Mouse (Mus musculus) hindbrain, embryonic 13.5 days (tissue): ENCODE results near the gene Smarcal1. TPM values are rescaled to one million over a fixed set of nuclear protein-coding genes. Genes with fewer than 3 reads are reported as not detected.

ENCODE experiments used
- ATAC-seq: fragments of 200-750 bp; cut with Nextera tagmentation; 2 replicates; pipeline ENCODE4 v1.8.0; 2017; ENCODE audit warnings: moderate TSS enrichment; ENCODE audit not compliant: low FRiP score
- H3K27ac ChIP-seq: fragments of 300-500 bp; sonication (generic); 2 replicates; pipeline ENCODE4 v1.5.1; 2015; ENCODE audit warnings: inconsistent platforms, mild to moderate bottlenecking, moderate library complexity
- H3K27me3 ChIP-seq: fragments of 300-500 bp; sonication (generic); 2 replicates; pipeline ENCODE4 v1.6.1; 2015; ENCODE audit warnings: mild to moderate bottlenecking, inconsistent platforms
- H3K36me3 ChIP-seq: fragments of 300-500 bp; sonication (generic); 2 replicates; pipeline ENCODE4 v1.6.1; 2015; ENCODE audit warnings: mild to moderate bottlenecking, inconsistent platforms
- H3K4me1 ChIP-seq: fragments of 300-500 bp; sonication (generic); replicated peaks from 2 replicates; pipeline ENCODE4 v1.6.1; 2015; ENCODE audit warnings: inconsistent platforms
- H3K4me2 ChIP-seq: fragments of 300-500 bp; sonication (generic); 2 replicates; pipeline ENCODE4 v1.6.1; 2015; ENCODE audit warnings: inconsistent platforms, mild to moderate bottlenecking, moderate library complexity
- H3K4me3 ChIP-seq: fragments of 300-500 bp; sonication (generic); 2 replicates; pipeline ENCODE4 v1.5.1; 2015; ENCODE audit warnings: mild to moderate bottlenecking, inconsistent platforms
- H3K9ac ChIP-seq: fragments of 300-500 bp; sonication (generic); 2 replicates; pipeline ENCODE4 v1.6.1; 2015; ENCODE audit warnings: mild to moderate bottlenecking, inconsistent platforms
- H3K9me3 ChIP-seq: fragments of 300-500 bp; sonication (generic); 2 replicates; pipeline ENCODE4 v1.6.1; 2016; ENCODE audit warnings: inconsistent platforms
- WGBS: fragments of 180-500 bp; shearing (Covaris S2); methylation state at CpG from one replicate; pipeline ENCODE4 v1.1.7; 2015; 5-methylcytosine and 5-hydroxymethylcytosine counted together
- polyA plus RNA-seq: library from polyadenylated mRNA; unstranded; fragments of >200 nt; fragmentation: Nextera tagmentation; extraction: Ambion mirVana; gene quantifications from 2 replicates; pipeline ENCODE4 v1.2.1, GENCODE M21; 2015

Smarcal1 gene
- polyA plus RNA-seq, 1 experiment from 2014 or later, result 24.7 TPM

DNA sequence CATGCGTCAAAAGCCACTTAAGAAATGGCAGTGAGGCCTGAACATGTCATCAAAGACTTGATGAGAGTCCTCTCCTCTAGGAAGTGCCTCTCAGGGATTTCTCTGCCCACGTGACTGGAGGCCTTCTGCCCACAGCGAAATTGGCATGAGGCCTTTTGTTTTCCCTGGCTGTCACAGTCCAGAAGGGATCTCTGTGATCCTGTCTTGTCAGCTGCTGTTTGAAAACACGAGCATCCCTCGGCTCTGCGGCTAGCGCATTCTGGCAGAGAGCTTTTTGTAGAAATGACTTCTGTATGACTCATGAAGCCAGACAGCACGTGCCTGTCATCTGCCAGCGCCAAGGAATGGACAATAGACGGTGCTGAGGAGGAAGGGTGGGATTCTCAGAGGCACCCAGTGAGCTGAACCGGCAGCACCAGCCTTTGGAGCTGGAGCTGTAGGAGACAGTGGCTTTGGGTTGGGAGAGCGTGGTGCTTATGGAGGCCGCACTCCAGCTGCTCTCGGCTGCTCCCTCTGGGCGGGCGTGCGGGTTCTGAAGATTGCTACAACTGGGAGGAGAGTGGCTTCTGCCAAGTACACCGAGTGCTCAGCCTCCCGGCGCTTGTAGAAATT is 10.4 kb downstream of the Smarcal1 start:
- 80% methylated on average over 20 of the region's 20 CpGs for WGBS
- H3K4me3 ChIP-seq, result no peak overlapping the region
- ATAC-seq, result peak; percentile 71
- peak overlapping the region; percentile 80 for H3K27ac ChIP-seq
- H3K9me3 ChIP-seq, result no peaks in the 10 kb centered on the region
- H3K4me1 ChIP-seq, result no peaks in the 10 kb centered on the region
- H3K4me2 ChIP-seq, result no peak overlapping the region
- peaks cover 81% of the 10 kb centered on the region for H3K36me3 ChIP-seq
- H3K27me3 ChIP-seq, result no peaks in the 10 kb centered on the region
- peak overlapping the region; percentile 13; the same call in 1 of the 2 replicates for H3K9ac ChIP-seq

DNA sequence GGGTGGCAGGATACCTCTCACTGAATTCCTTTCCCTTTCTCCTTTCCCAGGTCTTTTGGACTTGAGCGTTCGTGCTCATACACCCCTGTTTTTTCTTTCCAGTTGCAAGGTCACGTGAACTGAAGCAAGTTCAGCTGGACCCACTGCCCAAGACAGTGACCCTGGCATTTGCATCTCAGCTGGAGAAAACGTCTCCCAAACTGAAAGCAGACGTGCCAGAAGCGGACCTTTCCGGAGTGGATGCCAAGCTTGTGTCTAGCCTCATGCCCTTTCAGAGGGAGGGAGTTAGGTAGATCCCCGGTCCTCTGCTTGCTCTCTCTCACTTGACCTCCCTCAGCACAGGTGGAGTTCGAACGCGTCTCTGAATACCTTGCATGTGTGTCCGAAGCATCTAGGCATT is 12.6 kb downstream of the Smarcal1 start:
- no peak overlapping the region for H3K27ac ChIP-seq
- no peak overlapping the region for H3K9ac ChIP-seq
- no peaks in the 10 kb centered on the region for H3K27me3 ChIP-seq
- H3K4me3 ChIP-seq, result no peak overlapping the region
- no peak for ATAC-seq
- peaks cover 6% of the 10 kb centered on the region; the same call in 1 of the 2 replicates for H3K4me1 ChIP-seq
- WGBS, result 95% methylated on average over 12 of the region's 12 CpGs
- peaks cover 89% of the 10 kb centered on the region for H3K36me3 ChIP-seq
- no peak overlapping the region for H3K4me2 ChIP-seq
- no peaks in the 10 kb centered on the region for H3K9me3 ChIP-seq

DNA sequence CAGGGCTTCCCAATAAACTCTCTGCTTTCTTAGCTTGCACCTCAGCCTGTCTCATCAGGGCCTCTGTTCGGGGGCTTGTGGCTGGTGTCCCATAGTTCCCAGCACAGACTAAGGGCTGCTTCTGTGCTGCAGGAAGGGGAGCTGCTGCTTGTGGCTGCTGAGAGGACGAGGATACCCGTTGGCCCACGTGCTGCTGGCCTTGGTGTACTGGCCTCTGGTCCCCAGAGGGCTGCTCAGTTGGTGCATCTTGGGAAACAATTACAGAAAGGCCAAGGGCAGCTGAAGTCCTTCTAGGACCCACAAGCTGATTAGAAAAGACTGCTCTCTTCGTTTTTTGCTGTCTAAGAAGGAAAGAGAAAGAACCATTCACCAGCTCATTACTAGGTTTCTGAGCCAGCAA is 13.2 kb downstream of the Smarcal1 start:
- Histone ChIP-seq H3K9me3 (no peaks in the 10 kb centered on the region), H3K4me2 (no peak overlapping the region), H3K4me1 (peaks cover 6% of the 10 kb centered on the region; the same call in 1 of the 2 replicates), H3K4me3 (no peak overlapping the region), H3K9ac (no peak overlapping the region), H3K36me3 (peaks cover 89% of the 10 kb centered on the region), H3K27ac (no peak overlapping the region), H3K27me3 (no peaks in the 10 kb centered on the region)
- 83% methylated on average over 5 of the region's 5 CpGs for WGBS
- no peak for ATAC-seq

DNA sequence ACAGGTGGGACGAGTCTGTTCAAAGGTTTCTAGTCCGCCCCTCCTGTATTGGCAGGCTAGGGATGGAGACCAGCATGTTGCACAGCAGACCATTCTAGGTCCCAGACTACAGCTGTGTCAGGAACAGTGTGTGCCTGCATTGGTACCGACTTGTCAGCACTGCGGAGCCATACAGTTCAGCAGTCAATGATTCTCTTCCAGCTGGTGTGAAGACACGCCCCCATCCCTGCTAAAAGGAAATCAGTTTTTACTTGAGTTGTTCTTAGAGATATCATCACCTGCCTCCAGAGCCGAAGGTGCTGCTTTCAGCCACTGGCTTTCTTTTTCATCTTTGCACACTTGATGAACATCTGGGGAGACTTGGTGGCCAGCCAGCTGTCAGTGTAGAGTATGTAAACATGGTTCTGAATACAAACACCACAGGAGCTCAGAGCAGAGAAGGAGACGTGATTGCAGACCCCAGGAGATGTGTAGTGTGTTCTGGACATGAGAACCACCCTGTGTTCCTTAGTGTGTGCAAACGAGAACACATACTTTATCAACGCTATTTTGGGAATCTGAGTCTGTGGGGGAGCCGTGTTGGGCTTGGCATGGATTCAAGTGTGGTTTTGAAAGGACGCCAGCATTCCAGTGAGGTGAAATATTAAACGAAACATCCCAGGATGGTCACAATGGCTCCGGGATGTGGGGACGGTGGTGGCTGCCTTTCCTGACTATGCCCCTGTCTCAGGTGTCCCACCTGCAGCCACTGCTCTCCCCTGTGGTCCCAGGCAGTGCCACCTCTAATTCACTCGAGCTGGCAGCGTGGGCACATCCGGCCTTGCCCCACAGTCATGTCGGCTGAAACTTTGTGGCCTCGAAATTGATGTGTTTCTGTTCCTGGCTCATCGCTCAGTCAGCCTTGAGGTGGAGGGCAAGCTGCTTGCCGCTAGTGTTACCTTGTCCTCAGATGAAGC is 16.4 kb downstream of the Smarcal1 start:
- H3K9ac ChIP-seq, result no peak overlapping the region
- ATAC-seq, result no peak
- H3K4me2 ChIP-seq, result no peak overlapping the region
- H3K9me3 ChIP-seq, result no peaks in the 10 kb centered on the region
- no peak overlapping the region for H3K27ac ChIP-seq
- peaks cover 85% of the 10 kb centered on the region for H3K36me3 ChIP-seq
- peaks cover 6% of the 10 kb centered on the region; the same call in 1 of the 2 replicates for H3K4me1 ChIP-seq
- no peak overlapping the region for H3K4me3 ChIP-seq
- no peaks in the 10 kb centered on the region for H3K27me3 ChIP-seq
- 76% methylated on average over 21 of the region's 21 CpGs for WGBS

DNA sequence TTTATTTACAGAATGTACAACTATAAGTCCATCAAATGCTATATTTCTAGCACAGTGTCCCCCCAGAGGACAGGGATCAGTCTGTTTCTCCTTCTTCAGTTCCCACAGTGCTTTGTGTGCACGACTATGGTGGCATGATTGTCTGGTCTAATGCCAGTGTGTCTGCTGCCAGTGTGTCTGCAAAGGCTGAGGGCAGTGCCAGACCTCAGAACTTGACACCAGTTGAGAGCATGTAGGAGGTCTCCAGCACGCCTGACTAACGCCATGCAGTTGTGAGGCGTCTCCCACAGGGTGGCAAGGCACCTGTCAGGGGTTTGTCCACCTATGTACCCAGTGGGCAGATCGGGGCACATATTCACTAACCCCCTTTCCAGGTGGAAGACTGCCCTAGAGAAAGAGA is 17.7 kb downstream of the Smarcal1 start:
- no peaks in the 10 kb centered on the region for H3K27me3 ChIP-seq
- 95% methylated on average over 5 of the region's 5 CpGs for WGBS
- H3K9ac ChIP-seq, result no peak overlapping the region
- H3K4me2 ChIP-seq, result no peak overlapping the region
- peaks cover 6% of the 10 kb centered on the region; the same call in 1 of the 2 replicates for H3K4me1 ChIP-seq
- ATAC-seq, result no peak
- H3K9me3 ChIP-seq, result no peaks in the 10 kb centered on the region
- H3K27ac ChIP-seq, result no peak overlapping the region
- H3K36me3 ChIP-seq, result peaks cover 74% of the 10 kb centered on the region
- no peak overlapping the region for H3K4me3 ChIP-seq

DNA sequence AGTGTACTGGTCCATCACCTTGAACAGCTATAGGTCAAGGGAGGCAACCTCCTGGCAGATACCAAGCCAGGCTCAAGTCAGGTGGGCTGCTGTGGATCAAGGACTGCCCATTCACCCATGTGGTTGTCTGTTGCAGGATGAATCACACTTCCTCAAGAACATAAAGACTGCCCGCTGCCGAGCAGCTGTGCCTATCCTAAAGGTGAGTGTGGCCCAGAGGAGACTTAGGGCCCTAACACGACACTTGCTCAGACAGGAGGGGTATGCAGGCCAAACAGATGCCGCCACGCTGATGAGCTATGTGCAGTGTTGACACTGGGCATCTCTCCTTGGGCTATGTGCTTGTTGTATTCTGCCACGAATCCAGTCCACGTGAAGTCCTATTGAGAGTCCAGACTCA is 18.2 kb downstream of the Smarcal1 start:
- no peak overlapping the region for H3K27ac ChIP-seq
- ATAC-seq, result no peak
- no peak overlapping the region for H3K9ac ChIP-seq
- H3K4me2 ChIP-seq, result no peak overlapping the region
- WGBS, result 94% methylated on average over 7 of the region's 7 CpGs
- H3K4me3 ChIP-seq, result no peak overlapping the region
- peaks cover 11% of the 10 kb centered on the region for H3K4me1 ChIP-seq
- H3K27me3 ChIP-seq, result no peaks in the 10 kb centered on the region
- H3K36me3 ChIP-seq, result peaks cover 74% of the 10 kb centered on the region
- no peaks in the 10 kb centered on the region for H3K9me3 ChIP-seq

DNA sequence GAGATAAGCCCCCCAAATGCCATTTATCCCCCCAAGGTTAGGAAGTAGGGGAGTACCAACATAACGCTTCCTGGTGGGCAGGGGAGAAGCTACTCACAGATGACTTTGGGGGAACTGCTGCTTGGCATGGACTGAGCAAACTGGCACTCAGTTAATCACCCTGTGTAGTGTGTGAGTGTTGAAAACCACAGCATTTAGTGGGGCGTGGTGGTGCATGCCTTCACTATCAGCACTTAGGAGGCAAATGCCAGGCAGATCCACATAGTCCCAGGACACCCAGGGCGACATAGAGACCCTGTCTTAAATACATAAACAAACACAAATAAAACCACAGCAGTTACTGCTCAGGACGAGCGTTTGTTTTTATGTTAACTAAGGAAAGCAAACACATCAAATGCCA is 19.1 kb downstream of the Smarcal1 start:
- ATAC-seq, result no peak
- H3K4me2 ChIP-seq, result no peak overlapping the region
- WGBS, result 88% methylated on average over 5 of the region's 5 CpGs
- H3K4me3 ChIP-seq, result no peak overlapping the region
- H3K9ac ChIP-seq, result no peak overlapping the region
- peaks cover 71% of the 10 kb centered on the region for H3K36me3 ChIP-seq
- peaks cover 16% of the 10 kb centered on the region for H3K4me1 ChIP-seq
- no peaks in the 10 kb centered on the region for H3K27me3 ChIP-seq
- H3K27ac ChIP-seq, result no peak overlapping the region
- no peaks in the 10 kb centered on the region for H3K9me3 ChIP-seq

DNA sequence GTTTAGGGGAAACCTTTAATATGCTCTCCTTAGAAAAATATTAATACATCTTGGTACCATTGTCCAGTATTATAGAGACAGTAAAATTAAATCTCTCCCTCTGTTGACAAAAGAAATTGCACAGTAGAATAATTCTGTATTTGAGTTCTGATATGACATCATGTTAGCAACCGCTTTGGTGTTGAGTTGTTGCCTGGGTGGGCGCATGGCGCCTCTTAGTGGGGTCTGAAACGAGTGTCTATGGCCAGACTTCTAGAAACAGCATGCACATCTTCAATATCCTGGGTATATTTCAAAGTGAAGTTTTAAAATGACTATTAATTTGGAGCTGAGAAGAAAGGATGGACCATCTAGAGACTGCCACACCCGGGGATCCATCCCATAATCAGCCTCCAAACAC is 19.8 kb downstream of the Smarcal1 start:
- no peak overlapping the region for H3K9ac ChIP-seq
- WGBS, result 91% methylated on average over 5 of the region's 5 CpGs

DNA sequence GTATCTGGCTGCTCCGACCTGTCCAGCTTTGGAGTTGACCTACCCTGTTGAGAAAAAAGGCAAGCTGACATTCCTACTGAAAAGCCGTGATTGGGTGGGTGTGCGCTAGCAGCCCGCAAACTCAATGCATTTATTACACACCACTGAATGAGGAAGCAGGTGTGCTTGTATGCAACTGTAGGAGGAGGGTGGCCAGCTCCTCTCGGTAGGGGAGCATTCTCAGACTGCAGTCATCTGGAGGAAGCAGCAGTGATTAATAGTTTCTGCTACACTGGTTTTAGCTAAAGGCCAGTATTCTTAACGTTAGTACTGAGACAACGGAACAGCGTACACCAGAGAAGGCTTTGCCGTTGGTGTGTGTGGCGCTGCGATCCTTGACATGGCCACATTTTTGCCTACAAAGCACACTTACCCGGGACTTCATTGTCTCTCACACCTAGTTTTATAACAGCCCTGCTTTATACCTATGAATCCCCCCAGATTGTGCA is 23.2 kb downstream of the Smarcal1 start:
- Histone ChIP-seq H3K27me3 (no peaks in the 10 kb centered on the region), H3K9me3 (no peaks in the 10 kb centered on the region), H3K9ac (no peak overlapping the region), H3K4me1 (peaks cover 26% of the 10 kb centered on the region), H3K4me2 (no peak overlapping the region), H3K36me3 (peaks cover 58% of the 10 kb centered on the region), H3K27ac (no peak overlapping the region), H3K4me3 (no peak overlapping the region)
- peak; percentile 33; the same call in 1 of the 2 replicates for ATAC-seq
- WGBS, result 57% methylated on average over 12 of the region's 12 CpGs

More for the DNA sequence above, 19.8 kb downstream of the Smarcal1 start:
- H3K36me3 ChIP-seq, result peaks cover 71% of the 10 kb centered on the region
- no peak for ATAC-seq
- H3K4me3 ChIP-seq, result no peak overlapping the region
- H3K27ac ChIP-seq, result no peak overlapping the region
- H3K4me2 ChIP-seq, result no peak overlapping the region
- peaks cover 16% of the 10 kb centered on the region for H3K4me1 ChIP-seq
- H3K27me3 ChIP-seq, result no peaks in the 10 kb centered on the region
- no peaks in the 10 kb centered on the region for H3K9me3 ChIP-seq

DNA sequence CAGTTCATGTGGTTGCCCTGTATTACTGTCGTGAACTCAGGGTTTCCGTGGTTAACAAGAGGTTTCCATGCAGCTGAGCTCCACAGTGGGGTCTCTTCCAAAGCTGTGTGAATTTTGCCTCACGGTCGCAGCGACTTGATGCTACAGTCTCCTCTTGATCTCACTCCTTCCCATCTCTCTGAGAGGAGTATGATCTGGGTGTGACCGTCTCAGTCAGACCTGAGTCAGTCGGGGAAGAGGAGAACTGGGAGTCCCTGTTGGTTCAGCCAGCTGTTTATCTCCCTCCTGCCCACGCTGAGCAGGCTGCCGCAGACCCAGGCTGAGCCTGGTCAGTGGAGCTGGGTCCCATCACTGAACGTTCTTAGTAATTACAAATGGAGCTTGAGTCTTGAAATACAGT is 26.1 kb downstream of the Smarcal1 start:
- no peak for ATAC-seq
- H3K36me3 ChIP-seq, result peaks cover 66% of the 10 kb centered on the region
- peak overlapping the region; percentile 44 for H3K27ac ChIP-seq
- no peaks in the 10 kb centered on the region for H3K9me3 ChIP-seq
- 69% methylated on average over 10 of the region's 10 CpGs for WGBS
- no peak overlapping the region for H3K4me2 ChIP-seq
- H3K27me3 ChIP-seq, result no peaks in the 10 kb centered on the region
- H3K4me1 ChIP-seq, result peaks cover 26% of the 10 kb centered on the region
- no peak overlapping the region for H3K4me3 ChIP-seq
- H3K9ac ChIP-seq, result no peak overlapping the region

DNA sequence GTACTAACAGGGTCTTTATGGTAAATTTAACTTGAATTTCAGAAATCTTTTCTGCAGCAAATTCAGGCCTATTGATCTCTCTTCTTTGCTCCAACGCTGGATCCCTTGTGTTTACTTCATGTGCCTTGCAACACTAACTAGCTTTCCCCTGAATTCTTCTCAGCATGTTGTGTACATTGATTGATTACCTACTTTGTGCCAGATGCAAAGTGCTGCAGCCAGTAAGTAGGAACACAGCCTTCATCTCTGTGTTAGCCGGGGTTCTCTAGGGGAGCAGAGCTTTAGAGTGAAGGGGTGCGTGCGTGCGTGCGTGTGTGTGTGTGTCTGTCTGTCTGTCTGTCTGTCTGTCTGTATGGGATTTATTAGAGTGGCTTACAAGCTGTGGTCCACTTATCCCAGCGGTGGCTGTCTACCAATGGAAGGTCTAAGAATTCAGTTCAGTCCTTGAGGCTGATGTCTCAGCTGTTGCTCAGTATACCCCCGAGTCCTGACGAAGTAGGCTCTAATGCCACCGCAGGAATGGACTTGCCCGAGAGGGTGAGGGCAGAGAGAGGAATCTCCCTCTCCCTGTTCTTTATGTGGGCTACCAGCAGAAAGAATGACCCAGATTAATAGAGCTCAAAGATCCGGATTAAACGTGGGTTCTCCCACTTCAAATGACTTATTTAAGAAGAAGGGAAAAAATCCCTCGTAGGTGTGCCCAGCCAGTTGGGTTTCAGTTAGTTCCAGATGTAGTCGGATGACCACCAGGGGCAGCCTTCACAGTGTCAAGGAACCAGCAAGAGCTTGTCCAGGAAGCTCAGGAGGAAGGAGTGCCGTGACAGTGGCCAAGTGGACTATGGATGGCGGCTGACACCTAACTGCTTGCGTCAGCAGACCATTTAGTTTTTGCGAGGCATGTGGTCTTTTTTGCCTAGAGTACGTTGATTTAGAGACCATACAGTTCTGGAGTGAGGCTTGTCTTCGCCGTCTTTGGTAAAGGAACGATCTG is 27.1 kb downstream of the Smarcal1 start:
- H3K36me3 ChIP-seq, result peaks cover 73% of the 10 kb centered on the region
- H3K9ac ChIP-seq, result no peak overlapping the region
- WGBS, result 65% methylated on average over 23 of the region's 23 CpGs
- no peak overlapping the region for H3K4me3 ChIP-seq
- no peaks in the 10 kb centered on the region for H3K27me3 ChIP-seq
- ATAC-seq, result peak; percentile 73; the same call in 1 of the 2 replicates
- H3K4me1 ChIP-seq, result peaks cover 26% of the 10 kb centered on the region
- H3K27ac ChIP-seq, result peak overlapping the region; percentile 75
- H3K4me2 ChIP-seq, result no peak overlapping the region
- H3K9me3 ChIP-seq, result no peaks in the 10 kb centered on the region
